Mouse (Mus musculus) adrenal gland, adult 2 months (tissue): ENCODE data around the gene Batf. TPM values are rescaled to one million over a fixed set of nuclear protein-coding genes. Genes with fewer than 3 reads are reported as not detected.
A peak's percentile ranks its signal among the peaks of the same experiment; 100 is the strongest.

Experiments used
- DNase-seq: peaks from one replicate; pipeline ENCODE4 v3.0.0; 2021
- long read RNA-seq: library from polyadenylated mRNA; stranded (forward); transcript quantifications from one replicate; pipeline ENCODE4 v2.0.0, GENCODE M21; 2021
- polyA plus RNA-seq: library from polyadenylated mRNA; depleted of rRNA; stranded (reverse); fragments of >200 nt; gene quantifications from 2 replicates; pipeline ENCODE4 v1.2.3, GENCODE M21; 2012; rRNA removed
- total RNA-seq, 2 experiments: library from RNA; stranded (reverse); gene quantifications; 2 replicates each; pipeline ENCODE4 v1.2.3; 2021

Gene Batf
- total RNA-seq (under 1 TPM; 0.41 to 0.81 TPM), polyA plus RNA-seq (0.44 and 1.9 TPM in 2 replicates)
- long read RNA-seq, result 0 reads

DNA sequence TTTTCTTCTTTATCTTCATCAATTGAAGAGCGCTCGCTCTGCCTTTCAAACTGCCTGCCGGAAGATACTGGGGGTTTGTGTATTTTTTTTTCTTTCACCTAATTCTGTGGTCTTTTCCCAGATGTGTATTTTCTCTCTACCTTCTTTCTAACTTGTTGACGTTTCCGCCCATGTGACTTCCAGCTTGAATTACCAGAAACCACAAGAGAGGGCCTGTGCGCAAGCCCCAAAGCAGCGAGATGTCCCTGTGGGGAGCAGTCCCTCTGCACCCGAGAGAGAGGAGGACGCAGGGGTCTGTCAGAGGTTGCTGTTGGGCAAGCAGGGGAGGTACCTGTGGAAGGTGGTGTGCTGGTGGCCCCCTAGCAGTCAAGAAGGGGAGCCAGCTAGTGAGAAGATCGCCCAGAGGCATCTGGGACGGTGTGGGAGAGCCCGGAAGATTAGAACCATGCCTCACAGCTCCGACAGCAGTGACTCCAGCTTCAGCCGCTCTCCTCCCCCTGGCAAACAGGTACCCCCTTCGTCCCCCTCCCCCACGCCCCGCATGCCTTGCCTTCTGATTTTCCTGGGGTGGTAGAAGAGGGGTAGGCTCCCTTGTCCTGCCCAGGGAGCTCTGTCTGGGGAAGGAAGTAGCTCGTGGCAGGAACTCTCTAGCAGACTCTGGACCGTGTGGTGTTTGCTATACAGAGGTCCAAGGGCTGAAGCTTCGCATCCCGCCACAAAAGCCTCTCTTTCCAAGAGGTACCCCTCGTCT is at the start of gene Batf:
TSS of gene Batf (plus strand) at position 204 of the 751 bp plus-strand sequence.
- no peak for DNase-seq

DNA sequence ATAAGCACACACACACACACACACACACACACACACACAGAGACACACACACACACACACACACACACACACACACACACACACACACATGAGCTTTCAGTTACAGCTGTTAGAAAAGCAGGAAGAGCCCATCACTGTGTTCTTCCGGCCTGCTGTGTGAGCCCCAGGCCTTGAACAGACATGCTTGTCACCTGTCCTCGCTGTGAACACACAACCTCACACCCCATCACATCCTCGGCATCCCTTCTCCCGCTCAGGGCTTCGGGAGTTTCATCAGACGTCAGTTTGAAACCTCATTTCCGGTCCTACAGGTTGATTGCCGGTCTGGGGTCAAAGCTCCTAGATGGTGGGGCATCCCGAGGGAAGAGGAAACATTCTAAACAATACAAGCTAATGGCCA is 48.5 kb upstream of the Batf start:
- DNase-seq, result no peak

DNA sequence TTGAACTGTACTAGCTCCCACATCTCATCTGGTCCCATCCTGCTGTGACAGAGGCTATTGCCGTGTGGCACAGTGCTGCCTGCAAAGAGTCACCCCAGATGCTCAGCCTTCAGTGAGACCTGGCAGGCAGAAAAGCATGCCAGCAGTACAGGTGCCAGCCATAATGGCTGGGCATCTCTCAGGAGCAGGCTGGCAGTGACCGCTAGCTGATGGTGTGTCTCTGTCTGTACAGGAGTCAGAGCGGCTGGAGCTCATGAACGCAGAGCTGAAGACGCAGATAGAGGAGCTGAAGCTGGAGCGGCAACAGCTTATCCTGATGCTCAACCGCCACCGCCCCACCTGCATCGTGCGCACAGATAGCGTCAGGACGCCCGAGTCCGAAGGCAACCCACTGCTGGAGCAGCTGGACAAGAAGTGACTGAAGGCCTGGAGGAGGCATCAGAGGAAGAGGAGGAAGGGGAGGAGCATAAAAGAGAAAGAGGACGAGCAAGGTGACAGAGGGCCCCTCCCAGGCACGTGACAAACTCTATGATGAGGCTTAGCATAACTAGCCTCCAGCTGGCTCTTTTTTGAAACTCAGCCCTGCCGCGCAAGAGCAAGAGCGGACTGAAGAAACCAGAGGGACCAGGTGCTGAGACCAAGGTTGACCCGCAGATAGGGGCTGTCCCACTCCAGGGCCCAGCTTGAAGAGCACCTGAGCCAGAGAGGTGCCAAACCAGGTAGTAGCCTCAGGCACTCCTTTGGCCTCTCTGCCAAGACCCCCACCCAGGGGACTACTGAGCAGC is 47.7 kb upstream of the Batf start:
- DNase-seq, result no peak

DNA sequence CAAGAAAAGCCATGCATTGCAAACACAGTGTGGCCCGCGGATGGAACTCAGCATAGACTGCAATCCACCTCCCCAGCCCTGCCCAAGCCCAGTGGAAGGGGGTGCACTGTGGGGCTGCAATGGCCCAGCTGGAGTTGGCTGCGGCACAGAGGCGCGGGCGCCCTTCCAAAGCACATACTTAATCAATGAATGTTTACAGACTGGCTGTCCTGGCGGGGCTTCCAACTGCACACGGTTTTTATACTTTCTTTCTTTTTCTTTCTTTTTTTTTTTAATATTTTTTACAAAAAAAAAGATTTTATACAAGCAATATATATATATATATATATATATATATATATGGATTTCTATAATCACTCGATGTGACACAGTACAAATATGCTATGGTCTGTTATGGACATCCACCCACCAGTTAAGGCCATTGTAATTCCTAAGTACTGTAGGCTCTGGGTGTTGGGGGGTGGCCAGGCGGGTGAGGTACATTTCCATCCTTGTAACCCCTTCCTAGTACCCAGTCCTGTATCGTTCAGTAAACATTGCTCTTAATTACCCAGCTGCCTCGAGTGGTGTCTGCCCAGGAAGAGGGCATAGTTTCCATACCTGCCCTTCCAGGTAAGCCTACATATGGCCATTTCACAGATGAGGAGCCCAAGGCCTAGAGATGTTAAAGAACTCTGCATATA is 47.0 kb upstream of the Batf start:
- peak; percentile 35 for DNase-seq

DNA sequence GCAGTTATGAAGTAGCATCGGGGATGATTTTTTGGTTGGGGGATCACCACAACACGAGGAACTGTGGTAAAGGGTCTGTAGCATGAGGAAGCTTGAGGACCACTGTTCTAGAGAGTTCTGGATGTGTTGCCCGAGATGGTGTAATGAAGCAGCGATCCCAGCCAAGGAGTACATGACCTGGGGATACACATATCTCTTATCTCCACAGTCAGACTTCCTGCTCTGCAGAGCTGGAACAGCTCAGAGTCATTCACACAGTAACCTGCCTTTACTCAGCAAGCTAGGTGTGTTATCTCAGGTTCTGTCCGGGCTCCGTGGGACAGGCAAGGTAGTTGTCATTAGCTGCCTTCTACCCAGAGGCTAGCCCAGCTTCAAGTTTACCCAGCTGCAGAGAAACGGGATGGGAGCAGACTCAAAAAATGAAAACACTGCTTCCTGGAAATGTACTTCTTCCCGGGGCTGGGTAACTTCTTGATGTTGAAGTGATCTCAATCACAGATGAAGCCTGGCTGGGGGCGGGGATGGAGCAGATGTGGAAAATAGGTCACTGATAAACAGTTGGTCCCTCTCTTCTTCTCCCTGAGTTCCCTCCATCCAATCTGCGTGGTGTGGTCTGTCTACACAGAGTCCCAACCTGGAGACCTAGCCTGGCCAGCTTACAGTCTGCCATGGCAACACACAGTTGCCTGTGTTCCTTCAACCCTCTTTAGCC is 45.5 kb upstream of the Batf start:
- DNase-seq, result no peak

DNA sequence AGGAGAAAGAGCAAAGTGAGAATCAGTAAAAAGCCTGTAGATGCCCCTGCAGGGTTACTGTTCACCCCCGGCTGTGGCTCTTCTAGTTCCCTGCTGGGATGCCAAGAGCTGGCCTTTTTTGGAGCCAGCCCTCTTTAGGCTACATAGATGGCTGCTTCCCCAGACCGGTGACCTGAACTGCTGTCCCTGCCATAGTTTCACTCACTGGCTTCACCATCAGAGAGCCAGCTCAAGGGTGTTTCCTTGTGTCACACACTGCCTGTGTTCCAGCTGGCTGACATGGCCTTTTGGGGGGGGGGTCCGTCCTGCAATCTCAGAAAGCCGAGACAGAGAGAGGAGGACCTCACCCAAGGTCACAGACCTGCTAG is 44.9 kb upstream of the Batf start:
- DNase-seq, result no peak

DNA sequence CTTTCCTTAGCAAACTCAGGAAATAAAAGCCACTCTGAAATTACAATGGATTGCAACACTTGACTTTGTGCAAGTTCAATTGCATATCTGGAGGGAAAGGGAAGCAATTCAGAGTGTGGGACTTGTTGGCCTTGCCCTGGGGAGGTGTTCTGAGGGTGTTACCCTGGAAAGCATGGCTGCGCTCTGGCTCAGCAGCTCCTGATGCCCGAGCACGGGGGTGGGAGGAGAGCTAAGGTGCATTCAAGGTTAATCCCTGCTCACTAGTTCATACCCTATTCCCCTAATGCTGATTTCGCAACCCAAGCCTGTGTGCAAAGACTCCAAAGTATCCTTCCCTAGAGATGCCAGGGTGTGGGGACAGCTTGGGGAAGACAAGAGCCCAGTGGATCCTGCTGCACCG is 42.7 kb upstream of the Batf start:
- DNase-seq, result peak; percentile 22

DNA sequence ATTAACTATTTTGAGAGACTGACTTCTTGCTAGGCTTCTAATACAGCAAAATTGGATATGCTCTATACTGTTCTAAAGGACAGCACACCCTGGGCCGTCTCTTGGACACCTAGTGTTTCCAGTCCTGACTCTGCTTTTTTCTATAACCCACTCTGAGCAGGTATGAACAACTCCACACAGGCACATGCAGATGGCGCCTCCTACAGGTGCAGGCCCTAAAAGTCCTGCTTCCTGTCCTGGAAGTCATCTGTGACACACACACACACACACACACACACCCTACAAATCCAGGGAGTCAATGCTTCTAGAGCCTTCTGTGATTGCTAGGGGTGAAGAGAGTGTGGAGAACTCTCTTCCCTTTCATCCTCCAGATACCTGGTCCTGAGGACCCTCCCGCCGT is 40.8 kb upstream of the Batf start:
- peak; percentile 27 for DNase-seq

DNA sequence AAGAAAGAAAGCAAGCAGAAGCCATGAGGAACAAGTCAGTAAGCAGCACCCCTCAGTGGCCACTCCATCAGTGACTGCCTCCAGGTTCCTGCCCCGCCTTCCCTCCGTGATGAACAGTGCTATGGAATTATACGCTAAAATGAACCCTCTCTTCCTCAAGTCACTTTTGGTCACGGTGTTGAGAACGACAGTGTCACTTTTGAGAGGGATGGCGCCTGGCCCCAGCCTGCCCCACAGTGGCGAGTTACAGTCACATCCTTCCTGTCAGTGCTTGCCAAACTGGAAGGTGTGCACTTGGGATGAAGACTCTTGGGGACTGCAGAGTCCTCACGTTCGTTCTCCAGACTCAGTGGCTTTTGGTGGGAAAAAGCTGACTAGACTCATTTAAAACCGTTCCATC is 39.1 kb upstream of the Batf start:
- DNase-seq, result peak; percentile 24

DNA sequence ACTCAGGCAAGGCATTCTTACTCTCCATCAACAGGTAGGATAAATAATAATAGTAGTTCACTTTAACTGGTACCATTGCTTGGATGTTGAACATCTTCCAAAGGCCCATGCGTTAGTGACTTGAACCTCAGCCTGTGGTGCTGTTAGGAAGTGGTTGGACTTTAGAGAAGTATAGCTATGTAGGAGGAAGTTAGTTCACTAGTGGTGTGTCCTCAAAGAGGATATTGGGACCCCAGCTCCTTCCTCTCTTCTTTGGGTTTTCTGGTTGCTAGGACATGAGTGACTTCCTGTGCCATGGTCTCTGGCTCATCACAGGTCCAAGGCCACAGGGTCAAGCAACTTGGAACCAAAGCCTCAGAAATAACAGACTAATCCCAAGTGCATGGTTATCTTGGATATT is 38.5 kb upstream of the Batf start:
- no peak for DNase-seq

DNA sequence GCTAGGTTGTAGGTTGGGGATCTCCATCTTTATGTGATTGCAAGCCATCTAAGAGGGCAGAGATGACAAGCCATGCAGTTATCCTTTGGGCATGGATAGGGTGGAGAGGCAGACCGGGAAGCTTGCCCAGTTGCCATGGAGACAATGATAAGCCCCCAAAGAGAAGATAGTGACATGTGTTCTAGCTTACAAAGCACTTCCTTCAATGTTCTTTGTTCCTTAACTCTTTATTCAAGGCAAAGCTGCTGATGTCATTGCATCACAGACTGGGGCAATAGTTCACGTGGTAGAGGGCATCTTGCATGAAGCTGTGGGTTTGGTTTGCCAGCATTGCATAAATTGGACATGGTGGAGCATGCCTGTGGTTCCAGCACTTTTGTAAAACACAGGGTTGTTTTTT is 27.1 kb upstream of the Batf start:
- DNase-seq, result no peak

DNA sequence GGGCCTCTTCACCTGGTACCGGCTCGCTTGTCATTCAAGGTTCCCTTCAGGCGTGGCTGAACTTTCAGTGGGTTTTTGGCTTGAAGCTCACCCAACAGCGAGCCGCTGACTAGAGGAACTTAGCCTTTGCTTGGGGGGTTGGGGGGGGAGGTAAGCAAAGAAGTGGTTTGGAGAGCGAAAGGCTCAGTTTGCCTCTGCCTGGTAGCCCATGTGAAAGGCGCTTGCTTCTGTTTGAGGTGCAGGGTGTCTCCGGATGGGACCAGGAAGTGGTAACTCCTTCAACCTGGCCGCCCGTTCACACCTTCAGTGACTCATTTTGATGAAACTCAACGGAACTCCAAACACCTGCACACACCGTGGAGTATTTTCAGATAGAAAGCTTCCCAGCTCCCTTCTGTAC is 25.6 kb upstream of the Batf start:
- DNase-seq, result no peak

DNA sequence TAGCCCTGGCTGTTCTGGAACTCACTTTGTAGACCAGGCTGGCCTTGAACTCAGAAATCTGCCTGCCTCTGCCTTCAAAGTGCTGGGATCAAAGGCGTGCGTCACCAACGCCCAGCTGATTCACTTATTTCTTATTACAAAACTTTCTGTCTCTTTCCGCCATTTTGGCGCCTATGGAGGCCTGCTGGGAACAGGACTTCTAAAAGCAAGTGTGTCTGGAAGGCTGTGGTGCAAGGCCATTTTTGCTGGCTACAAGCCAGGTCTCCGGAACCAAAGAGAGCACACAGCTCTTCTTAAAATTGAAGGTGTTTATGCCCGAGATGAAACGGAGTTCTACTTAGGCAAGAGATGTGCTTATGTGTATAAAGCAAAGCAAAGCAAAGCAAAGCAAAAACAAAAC is 24.2 kb upstream of the Batf start:
- DNase-seq, result peak; percentile 18

DNA sequence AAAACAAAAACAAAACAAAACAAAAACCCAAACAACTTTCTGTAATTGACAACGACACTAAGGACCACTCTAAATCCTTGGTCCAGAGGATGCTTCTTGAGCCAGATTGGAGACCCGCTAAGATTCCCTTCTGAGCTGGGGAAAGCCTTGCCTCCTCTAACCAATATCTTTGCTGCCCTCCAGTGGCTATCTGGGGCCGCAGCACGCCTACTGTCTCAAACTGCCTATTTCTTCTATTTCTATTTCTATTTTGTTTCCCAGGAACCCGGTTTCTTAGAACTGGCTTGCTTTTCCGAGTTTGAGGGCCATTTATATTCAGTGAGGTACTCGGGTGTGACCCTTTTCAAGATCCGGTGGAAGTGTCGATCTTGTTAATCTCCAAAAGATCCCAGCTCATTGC is 23.6 kb upstream of the Batf start:
- peak; percentile 66 for DNase-seq

DNA sequence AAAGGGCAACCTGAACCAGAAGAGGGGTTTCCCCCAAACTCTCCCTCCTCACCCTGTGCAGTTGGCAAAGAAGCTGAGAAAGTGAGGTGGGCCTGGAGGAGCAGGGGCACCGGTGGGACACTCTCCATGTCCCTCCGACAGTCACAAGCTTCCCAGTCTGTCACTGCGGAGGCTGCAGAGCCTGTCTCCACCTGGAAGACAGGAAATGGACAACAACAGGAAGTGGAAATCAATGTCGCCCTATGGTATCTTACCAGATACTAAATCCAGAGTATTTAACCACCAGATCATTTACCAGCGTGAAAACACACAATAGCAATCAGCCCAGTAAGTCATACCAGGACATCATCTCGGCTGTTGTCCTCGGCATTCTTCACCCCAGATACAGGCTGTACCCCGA is 20.4 kb upstream of the Batf start:
- DNase-seq, result no peak

DNA sequence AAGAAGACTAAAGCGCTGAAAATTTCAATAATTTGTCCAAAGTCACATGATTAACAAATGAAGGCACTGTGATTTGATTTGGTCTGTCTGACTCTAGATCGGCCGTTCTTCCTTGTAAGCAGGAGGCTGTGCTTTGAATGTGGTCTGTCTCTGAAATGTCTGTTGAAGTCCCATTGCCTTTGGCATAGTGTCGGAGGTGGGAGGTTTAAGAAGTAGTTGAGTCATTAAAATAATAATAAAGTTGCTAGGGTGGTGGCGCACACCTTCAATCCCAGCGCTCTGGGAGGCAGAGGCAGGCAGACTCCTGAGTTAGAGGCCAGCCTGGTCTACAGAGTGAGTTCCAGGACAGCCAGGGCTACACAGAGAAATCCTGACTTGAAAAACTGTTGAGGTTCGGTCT is 19.4 kb upstream of the Batf start:
- DNase-seq, result no peak

DNA sequence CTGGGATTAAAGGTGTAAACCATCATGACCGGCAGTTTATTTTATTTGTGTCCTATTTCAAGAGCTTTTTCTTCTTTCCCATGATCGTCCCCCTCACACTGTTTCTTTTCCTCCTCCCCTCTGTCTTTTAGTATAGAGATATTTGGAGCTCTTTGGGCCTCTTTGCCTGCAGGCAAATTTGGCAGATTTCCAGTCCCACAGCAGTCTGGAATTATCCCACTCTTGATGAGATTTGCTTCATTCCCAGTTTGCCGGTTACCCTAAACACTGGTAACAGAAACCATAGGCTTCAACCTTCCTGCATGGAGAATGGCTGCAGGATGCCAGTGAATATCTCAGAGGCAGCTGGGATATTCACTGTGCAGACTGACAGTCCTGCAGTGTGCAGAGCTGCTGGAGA is 17.8 kb upstream of the Batf start:
- DNase-seq, result no peak

DNA sequence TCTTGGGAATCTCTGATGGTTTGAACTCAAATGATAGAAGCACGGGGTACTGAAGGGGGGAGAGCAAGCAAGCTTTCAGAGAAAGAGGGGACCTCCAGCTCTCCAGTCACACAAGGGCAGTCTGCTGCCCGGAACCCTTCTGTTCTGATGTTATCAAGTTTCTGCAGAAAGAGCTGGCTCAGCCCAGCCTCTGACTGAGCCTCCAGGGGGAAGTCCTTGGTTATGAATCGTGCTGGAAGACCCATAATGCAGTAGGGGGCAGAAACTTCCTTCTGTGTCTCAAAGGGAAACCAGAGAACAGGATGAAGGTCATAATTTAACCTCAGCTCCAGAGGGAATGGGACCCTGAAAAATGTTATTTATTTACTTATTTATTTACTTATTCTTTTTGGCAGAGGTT is 16.4 kb upstream of the Batf start:
- DNase-seq, result no peak

DNA sequence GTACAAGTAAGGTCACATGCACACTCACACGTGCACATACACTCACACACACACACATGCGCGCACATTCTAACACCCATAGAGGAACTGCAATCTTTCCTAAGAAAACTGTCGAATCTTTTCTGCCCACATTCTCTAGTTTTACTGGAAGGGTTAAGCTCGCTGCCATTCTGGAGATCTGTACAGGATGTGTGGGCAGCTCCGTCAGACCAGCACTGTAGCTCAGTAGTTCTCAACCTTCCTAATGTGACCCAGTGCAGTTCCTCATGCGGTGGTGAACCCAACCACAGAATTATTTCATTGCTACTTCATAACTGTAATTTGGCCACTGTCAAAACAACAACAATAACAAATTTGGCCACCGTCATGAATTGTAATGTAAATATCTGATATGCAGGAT is 12.6 kb upstream of the Batf start:
- no peak for DNase-seq

DNA sequence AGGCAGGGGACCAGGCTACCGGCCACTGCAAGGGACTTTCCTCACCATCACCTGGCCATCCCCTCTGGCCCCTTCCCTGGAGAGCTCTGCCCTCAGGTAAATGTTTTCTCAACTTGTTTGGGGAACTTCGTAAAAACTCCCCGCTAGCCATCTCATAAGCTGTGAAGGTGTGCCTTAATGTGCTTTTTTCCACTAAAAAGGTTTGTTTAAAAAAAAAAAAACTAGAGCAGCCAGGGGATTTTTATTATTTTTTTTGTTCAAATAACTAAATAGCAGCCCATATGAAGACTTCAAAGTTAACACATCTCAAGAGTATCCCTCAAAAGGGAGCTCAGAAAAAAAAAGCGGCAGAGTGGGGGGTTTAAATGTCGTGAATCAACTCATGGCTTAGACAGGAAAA is 7.4 kb upstream of the Batf start:
- no peak for DNase-seq

DNA sequence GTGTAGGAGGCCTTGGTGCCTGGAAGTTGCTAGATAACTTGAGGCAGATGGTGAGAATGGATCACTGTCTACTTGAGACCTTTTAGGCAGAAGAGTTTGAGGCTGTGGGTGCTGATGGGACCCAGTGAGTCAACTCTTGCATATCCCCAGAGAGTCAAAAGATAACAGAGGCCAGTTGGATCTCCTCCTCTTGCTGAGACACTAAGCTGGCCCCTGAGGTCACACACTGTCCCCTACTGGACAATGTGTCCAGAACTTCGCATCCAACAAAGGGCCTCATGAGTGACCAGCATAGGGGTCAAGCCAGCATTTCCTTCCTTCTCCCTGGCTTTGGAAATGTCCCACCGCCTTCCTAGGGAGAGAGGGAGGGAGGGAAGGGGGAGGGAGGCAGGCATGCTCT is 6.7 kb upstream of the Batf start:
- no peak for DNase-seq

DNA sequence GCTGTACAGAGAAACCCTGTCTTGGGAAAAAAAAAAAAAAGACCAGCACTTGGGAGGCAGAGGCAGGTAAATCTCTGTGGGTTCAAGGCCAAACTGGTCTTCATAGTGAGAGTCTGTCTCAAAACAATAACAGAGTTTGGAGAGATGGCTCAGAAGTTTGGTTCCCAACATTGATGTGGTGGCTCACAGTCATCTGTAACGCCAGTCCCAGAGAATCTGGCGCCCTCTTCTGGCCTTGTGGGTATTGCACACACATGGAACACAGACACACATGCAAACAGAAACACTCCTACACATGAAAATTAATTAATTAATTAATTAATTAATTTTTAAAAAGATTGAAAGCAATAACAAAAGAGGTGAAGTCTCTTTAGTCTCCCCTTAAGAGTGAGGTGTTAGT is 4.1 kb upstream of the Batf start:
- DNase-seq, result no peak
